Mouse (Mus musculus): ENCODE data around the gene Olfr709-ps1. TPM values are rescaled to one million over a fixed set of nuclear protein-coding genes. Genes with fewer than 3 reads are reported as not detected.
"Not testable (repeated sequence)": the region's sequence is repeated elsewhere in the genome, so short reads cannot be mapped to it uniquely, and the experiment has no call there.

Gene Olfr709-ps1
- total RNA-seq (2021), result under 1 TPM in 1 of 2 experiments, not detected in 1; 0.07 TPM
- long read RNA-seq, experiment 1, result 0 reads
- long read RNA-seq, experiment 2, result 0 reads

- DNase-seq (ENCODE audit: low spot score in 2 of 2), result no peak
Observed at GRCm38 (mm10) chr7:106932119-106932518, at the start of gene Olfr709-ps1. Gene Olfr709-ps1, minus strand, starts transcription at chr7:106932219.

GRCm38 (mm10) chr7:106975353-106975752, 43.3 kb upstream of the Olfr709-ps1 start, which contains the start of gene Olfr711:
Gene Olfr711, minus strand, starts transcription at chr7:106975453.
- no peak for DNase-seq (ENCODE audit: low spot score in 2 of 2)

- not testable (repeated sequence) for DNase-seq (ENCODE audit: low spot score in 2 of 2)
Observed at GRCm38 (mm10) chr7:106967503-106967902, 35.5 kb upstream of the Olfr709-ps1 start.

GRCm38 (mm10) chr7:106963837-106964236, 31.8 kb upstream of the Olfr709-ps1 start, which contains the start of gene Olfr6:
Gene Olfr6, minus strand, starts transcription at chr7:106963937.
- no peak for DNase-seq (ENCODE audit: low spot score in 2 of 2)

- no peak for DNase-seq (ENCODE audit: low spot score in 2 of 2)
Observed at GRCm38 (mm10) chr7:106948212-106948611, 16.2 kb upstream of the Olfr709-ps1 start, which contains the start of gene Olfr710. Gene Olfr710, minus strand, starts transcription at chr7:106948312.

- not testable (repeated sequence) for DNase-seq (ENCODE audit: low spot score in 2 of 2)
Observed at GRCm38 (mm10) chr7:106920961-106921360, 11.1 kb downstream of the Olfr709-ps1 start.

- no peak for DNase-seq (ENCODE audit: low spot score in 2 of 2)
Observed at GRCm38 (mm10) chr7:106907676-106908075, 24.3 kb downstream of the Olfr709-ps1 start, which contains the start of gene Olfr1532-ps1. Gene Olfr1532-ps1, plus strand, starts transcription at chr7:106908001.

- DNase-seq (ENCODE audit: low spot score in 2 of 2), result not testable (repeated sequence)
Observed at GRCm38 (mm10) chr7:106901141-106901540, 30.9 kb downstream of the Olfr709-ps1 start, which contains the start of gene Olfr707. Gene Olfr707, minus strand, starts transcription at chr7:106901241.

- no peak for DNase-seq (ENCODE audit: low spot score in 2 of 2)
Observed at GRCm38 (mm10) chr7:106888062-106888461, 44.0 kb downstream of the Olfr709-ps1 start, which contains the start of gene Olfr706. Gene Olfr706, minus strand, starts transcription at chr7:106888162.

- no peak for DNase-seq (ENCODE audit: low spot score in 2 of 2)
Observed at GRCm38 (mm10) chr7:106876791-106877190, 55.2 kb downstream of the Olfr709-ps1 start, which contains the start of gene Olfr705. Gene Olfr705, minus strand, starts transcription at chr7:106876891.

Other genes with a start within 250 kb of the Olfr709-ps1 start
- not detected for gene Olfr694, start 240.4 kb downstream of the Olfr709-ps1 start, total RNA-seq (2021)
- gene Olfr695, start 215.8 kb downstream of the Olfr709-ps1 start, total RNA-seq (2021), result not detected
- gene Olfr697, start 189.8 kb downstream of the Olfr709-ps1 start, total RNA-seq (2021), result not detected
- not detected for gene Olfr698, start 176.8 kb downstream of the Olfr709-ps1 start, total RNA-seq (2021)
- not detected for gene Olfr699, start 139.0 kb downstream of the Olfr709-ps1 start, total RNA-seq (2021)
- not detected for gene Olfr700, start 123.4 kb downstream of the Olfr709-ps1 start, total RNA-seq (2021)
- not detected for gene Olfr701, start 118.1 kb downstream of the Olfr709-ps1 start, total RNA-seq (2021)
- not detected for gene Olfr702, start 98.3 kb downstream of the Olfr709-ps1 start, total RNA-seq (2021)
- gene Olfr703, start 88.9 kb downstream of the Olfr709-ps1 start, total RNA-seq (2021), result not detected
- gene Olfr704, start 69.0 kb downstream of the Olfr709-ps1 start, total RNA-seq (2021), result not detected
- gene Olfr705, start 55.3 kb downstream of the Olfr709-ps1 start, total RNA-seq (2021), result not detected
- not detected for gene Olfr706, start 44.1 kb downstream of the Olfr709-ps1 start, total RNA-seq (2021)
- not detected for gene Olfr707, start 31.0 kb downstream of the Olfr709-ps1 start, total RNA-seq (2021)
- gene Olfr1532-ps1, start 24.2 kb downstream of the Olfr709-ps1 start, total RNA-seq (2021), result not detected
- not detected for gene Olfr710, start 16.1 kb upstream of the Olfr709-ps1 start, total RNA-seq (2021)
- gene Olfr6, start 31.7 kb upstream of the Olfr709-ps1 start, total RNA-seq (2021), result not detected
- gene Olfr711, start 43.2 kb upstream of the Olfr709-ps1 start, total RNA-seq (2021), result not detected
- gene Olfr2, start 73.9 kb upstream of the Olfr709-ps1 start, total RNA-seq (2021), result not detected
- not detected for gene Olfr713, start 99.0 kb upstream of the Olfr709-ps1 start, total RNA-seq (2021)
- gene Olfr714, start 138.8 kb upstream of the Olfr709-ps1 start, total RNA-seq (2021), result not detected
- gene Olfr17, start 161.0 kb upstream of the Olfr709-ps1 start, total RNA-seq (2021), result not detected
- gene Olfr715b, start 178.2 kb upstream of the Olfr709-ps1 start, total RNA-seq (2021), result not detected
- not detected for gene Olfr715, start 198.9 kb upstream of the Olfr709-ps1 start, total RNA-seq (2021)
- gene Olfr716, start 206.1 kb upstream of the Olfr709-ps1 start, total RNA-seq (2021), result not detected
- not detected for gene Nlrp14, start 234.8 kb upstream of the Olfr709-ps1 start, total RNA-seq (2021)